Mouse (Mus musculus): ENCODE results near the gene Rnase11. TPM values are rescaled to one million over a fixed set of nuclear protein-coding genes. Genes with fewer than 3 reads are reported as not detected.

Rnase11 gene
- total and polyA plus RNA-seq, 3 experiments: not detected

GRCm38 (mm10) chr14:51008781-51009180, 41.2 kb downstream of the Rnase11 start:
- Histone ChIP-seq H3K27ac (ENCODE audit: control insufficient read depth, low read depth, low read length) (no peak overlapping the region), H3K4me1 (ENCODE audit: control insufficient read depth in 1 of 2, insufficient read depth in 2 of 2, low read length in 2 of 2) (no peaks in the 10 kb centered on the region), H3K9me3 (replicated peaks; ENCODE audit: insufficient read depth, low read length) (no peaks in the 10 kb centered on the region), H3K4me3 (ENCODE audit: control insufficient read depth in 1 of 2, insufficient read depth in 1 of 2, low read depth in 2 of 2, low read length in 2 of 2) (no peak overlapping the region), H3K27me3 (ENCODE audit: control insufficient read depth in 1 of 2, insufficient read depth in 2 of 2, low read length in 2 of 2) (no peaks in the 10 kb centered on the region), H3K79me2 (ENCODE audit: control insufficient read depth, insufficient read depth, low read length, poor library complexity) (no peaks in the 10 kb centered on the region), H3K9ac (ENCODE audit: control insufficient read depth, low read depth, low read length, poor library complexity, severe bottlenecking) (no peak overlapping the region), H3K36me3 (ENCODE audit: control insufficient read depth in 1 of 2, insufficient read depth in 2 of 2, low read length in 2 of 2) (no peaks in the 10 kb centered on the region)
- TF ChIP-seq MAFK (IDR thresholded peaks at IDR 0.05; ENCODE audit: borderline replicate concordance, low read depth, low read length) (no peak), TCF12 (IDR thresholded peaks at IDR 0.05; ENCODE audit: low read depth, low read length) (no peak), GABPA (IDR thresholded peaks at IDR 0.05; ENCODE audit: low read depth, low read length) (no peak), CHD1 (IDR thresholded peaks at IDR 0.05; ENCODE audit: low read depth, low read length) (no peak), CTCF (IDR thresholded peaks at IDR 0.05 in 2 of 3, conservative IDR thresholded peaks at IDR 0.05 in 1 of 3; ENCODE audit: control insufficient read depth in 1 of 3, insufficient read depth in 1 of 3, low read depth in 2 of 3, low read length in 3 of 3, poor library complexity in 1 of 3, severe bottlenecking in 1 of 3) (no peak), ZKSCAN1 (IDR thresholded peaks at IDR 0.05; ENCODE audit: low read depth, low read length) (no peak), MAX (IDR thresholded peaks at IDR 0.05; ENCODE audit: low read length) (no peak), BHLHE40 (IDR thresholded peaks at IDR 0.05; ENCODE audit: borderline replicate concordance, low read depth, low read length) (no peak), MYC (IDR thresholded peaks at IDR 0.05; ENCODE audit: low read depth, low read length) (no peak)
- DNase-seq (ENCODE audit: low read depth, low spot score): no peak

- no peaks in the 10 kb centered on the region for H3K36me3 ChIP-seq (ENCODE audit: control insufficient read depth in 1 of 2, insufficient read depth in 2 of 2, low read length in 2 of 2)
- no peaks in the 10 kb centered on the region for H3K27me3 ChIP-seq (ENCODE audit: control insufficient read depth in 1 of 2, insufficient read depth in 2 of 2, low read length in 2 of 2)
- H3K9ac ChIP-seq (ENCODE audit: control insufficient read depth, low read depth, low read length, poor library complexity, severe bottlenecking): no peak overlapping the region
- no peak overlapping the region for H3K27ac ChIP-seq (ENCODE audit: control insufficient read depth, low read depth, low read length)
- no peak for DNase-seq (ENCODE audit: low read depth, low spot score)
- H3K79me2 ChIP-seq (ENCODE audit: control insufficient read depth, insufficient read depth, low read length, poor library complexity): no peaks in the 10 kb centered on the region
- no peak for TF ChIP-seq ZC3H11A (IDR thresholded peaks at IDR 0.05; ENCODE audit: low read depth, low read length)
- no peak for TF ChIP-seq GABPA (IDR thresholded peaks at IDR 0.05; ENCODE audit: low read depth, low read length)
- no peak for TF ChIP-seq GATA1 (IDR thresholded peaks at IDR 0.05; ENCODE audit: low read depth, low read length)
- TF ChIP-seq POLR2AphosphoS2 (IDR thresholded peaks at IDR 0.05; ENCODE audit: low read length): no peak
- no peak for TF ChIP-seq EP300 (IDR thresholded peaks at IDR 0.05; ENCODE audit: low read depth in 1 of 2, low read length in 2 of 2)
- TF ChIP-seq CHD2 (IDR thresholded peaks at IDR 0.05; ENCODE audit: low read length): no peak
- no peak for TF ChIP-seq KAT2A (conservative IDR thresholded peaks at IDR 0.05; ENCODE audit: low read depth, low read length)
- no peak for TF ChIP-seq HCFC1 (IDR thresholded peaks at IDR 0.05; ENCODE audit: low read depth, low read length)
- no peak for TF ChIP-seq TCF12 (IDR thresholded peaks at IDR 0.05; ENCODE audit: low read depth, low read length)
- no peaks in the 10 kb centered on the region for H3K4me1 ChIP-seq (ENCODE audit: control insufficient read depth in 1 of 2, insufficient read depth in 2 of 2, low read length in 2 of 2)
- no peaks in the 10 kb centered on the region for H3K9me3 ChIP-seq (replicated peaks; ENCODE audit: insufficient read depth, low read length)
- H3K4me3 ChIP-seq (ENCODE audit: control insufficient read depth in 1 of 2, insufficient read depth in 1 of 2, low read depth in 2 of 2, low read length in 2 of 2): no peak overlapping the region
These were observed 41.8 kb downstream of the Rnase11 start for GRCm38 (mm10) chr14:51007914-51008713.

All from MEL (cell line).